Mouse (Mus musculus): ENCODE measurements around the gene A630095E13Rik.
"Not testable (repeated sequence)": the region's sequence is repeated elsewhere in the genome, so short reads cannot be mapped to it uniquely, and the experiment has no call there.

The A630095E13Rik gene

GRCm38 (mm10) chr9:36643276-36643675 is at the start of gene A630095E13Rik:
TSS of gene A630095E13Rik (minus strand) at chr9:36643376.
- DNase-seq (ENCODE audit: low read depth, low spot score) = not testable (repeated sequence)

- no peak for DNase-seq (ENCODE audit: low read depth, low spot score)
These were observed 49.7 kb upstream of the A630095E13Rik start, which contains the start of gene Acrv1 for GRCm38 (mm10) chr9:36692920-36693319. TSS of gene Acrv1 (plus strand) at chr9:36693220.

GRCm38 (mm10) chr9:36687329-36687728 is 44.2 kb upstream of the A630095E13Rik start:
- peak; percentile 60 for DNase-seq (ENCODE audit: low read depth, low spot score)

GRCm38 (mm10) chr9:36681424-36681823 is 38.2 kb upstream of the A630095E13Rik start:
- DNase-seq (ENCODE audit: low read depth, low spot score) = no peak
